Mouse (Mus musculus) ovary, postnatal 36 days (tissue): Measurements from ENCODE around the gene Rybp.

Source experiments
- DNase-seq: peaks from one replicate; pipeline ENCODE4 v3.0.0; 2022; ENCODE audit warnings: low spot score, mixed read lengths

Rybp gene

GRCm38 (mm10) chr6:100188883-100189743, 98.2 kb downstream of the Rybp start:
- DNase-seq: no peak

- DNase-seq: no peak
Observed at GRCm38 (mm10) chr6:100187821-100188220, 99.5 kb downstream of the Rybp start.

GRCm38 (mm10) chr6:100186789-100187188, 100.5 kb downstream of the Rybp start:
- no peak for DNase-seq

- no peak for DNase-seq
Observed at GRCm38 (mm10) chr6:100185524-100185923, 101.8 kb downstream of the Rybp start.

GRCm38 (mm10) chr6:100183344-100183743, 103.9 kb downstream of the Rybp start:
- no peak for DNase-seq

GRCm38 (mm10) chr6:100180883-100181262, 106.4 kb downstream of the Rybp start:
- no peak for DNase-seq

GRCm38 (mm10) chr6:100180213-100180882, 106.9 kb downstream of the Rybp start:
- no peak for DNase-seq

GRCm38 (mm10) chr6:100178830-100179229, 108.5 kb downstream of the Rybp start:
- DNase-seq: no peak
